Mouse (Mus musculus): ENCODE results near the gene Il1rapl2.

DNA sequence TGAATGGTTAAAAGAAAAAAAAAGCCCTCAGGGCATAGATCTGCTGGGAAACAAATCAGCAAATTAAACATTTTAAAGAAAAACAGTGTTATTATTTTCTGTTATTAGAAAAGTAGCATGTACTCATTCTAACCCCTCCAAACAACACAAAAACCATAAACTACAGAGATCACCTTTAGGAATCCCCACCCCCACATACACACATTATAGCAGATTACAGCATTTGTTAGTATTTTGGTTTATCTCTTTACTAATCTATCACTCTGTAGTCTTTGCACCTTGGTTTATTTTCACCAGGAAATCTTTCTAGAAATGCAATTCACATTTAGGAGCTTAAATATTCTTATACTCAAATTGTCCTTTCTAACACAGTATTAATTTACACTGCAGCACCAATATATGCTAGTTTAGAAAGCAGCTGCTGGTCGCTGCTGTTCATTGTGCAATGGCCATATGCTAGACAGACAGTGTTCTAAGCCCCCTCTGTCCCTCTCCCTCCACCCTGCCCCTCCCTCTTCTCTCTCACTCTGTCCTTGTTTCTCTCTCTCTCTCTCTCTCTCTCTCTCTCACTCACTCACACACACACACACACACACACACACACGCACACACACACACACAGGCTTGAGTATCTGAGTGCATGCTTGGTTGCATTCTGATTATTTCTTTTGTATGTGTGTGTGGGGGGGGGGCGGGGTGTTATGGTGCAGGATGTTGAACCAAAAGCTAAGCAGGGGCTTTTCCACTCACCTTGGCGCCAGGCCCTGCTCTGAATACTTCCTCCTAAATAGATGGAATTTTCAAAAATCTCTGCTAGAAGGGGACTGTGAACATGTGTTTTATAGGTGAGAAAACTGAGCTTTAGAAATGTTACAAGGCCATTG lies 236.1 kb downstream of the Il1rapl2 start:
- no peak for TF ChIP-seq POLR2A (IDR thresholded peaks at IDR 0.05; ENCODE audit: low read depth, low read length)
- no peak for TF ChIP-seq ZC3H11A (IDR thresholded peaks at IDR 0.05; ENCODE audit: low read depth, low read length)
- no peak for TF ChIP-seq CTCF (conservative IDR thresholded peaks at IDR 0.05 in 1 of 2, IDR thresholded peaks at IDR 0.05 in 1 of 2; ENCODE audit: low read depth in 2 of 2, low read length in 2 of 2)
- no peak for TF ChIP-seq MYC (IDR thresholded peaks at IDR 0.05; ENCODE audit: low read depth, low read length)
- no peak for TF ChIP-seq EP300 (IDR thresholded peaks at IDR 0.05; ENCODE audit: low read length)
- TF ChIP-seq POLR2AphosphoS2 (IDR thresholded peaks at IDR 0.05; ENCODE audit: low read depth, low read length), result no peak
- TF ChIP-seq ELF1 (IDR thresholded peaks at IDR 0.05; ENCODE audit: low read depth, low read length), result no peak
- no peak for TF ChIP-seq BHLHE40 (IDR thresholded peaks at IDR 0.05; ENCODE audit: low read depth, low read length)
- no peak for TF ChIP-seq USF1 (IDR thresholded peaks at IDR 0.05; ENCODE audit: low read depth, low read length)
- no peak for TF ChIP-seq MEF2A (IDR thresholded peaks at IDR 0.05; ENCODE audit: borderline replicate concordance, low read depth, low read length)
- no peak for TF ChIP-seq JUND (conservative IDR thresholded peaks at IDR 0.05; ENCODE audit: low read depth, low read length)
- TF ChIP-seq ZKSCAN1 (IDR thresholded peaks at IDR 0.05; ENCODE audit: borderline replicate concordance, low read depth, low read length), result no peak
- TF ChIP-seq GABPA (IDR thresholded peaks at IDR 0.05; ENCODE audit: insufficient replicate concordance, low read depth, low read length), result no peak

Data from CH12.LX (cell line).